Mouse (Mus musculus) embryonic facial prominence, embryonic 12.5 days (tissue): ENCODE measurements around the gene Ap3d1. TPM values are rescaled to one million over a fixed set of nuclear protein-coding genes. Genes with fewer than 3 reads are reported as not detected.
A peak's percentile ranks its signal among the peaks of the same experiment; 100 is the strongest.

Source experiments
- ATAC-seq: fragments of 200-750 bp; cut with Nextera tagmentation; 2 replicates; pipeline ENCODE4 v1.8.0; 2017; ENCODE audit not compliant: insufficient number of reproducible peaks, insufficient read depth, low FRiP score, low TSS enrichment
- H3K27ac ChIP-seq: fragments of 300-500 bp; sonication (generic); 2 replicates; pipeline ENCODE4 v1.5.1; 2016; ENCODE audit warnings: mild to moderate bottlenecking
- H3K27me3 ChIP-seq: fragments of 300-500 bp; sonication (generic); 2 replicates; pipeline ENCODE4 v1.6.1; 2016; ENCODE audit warnings: mild to moderate bottlenecking, moderate library complexity
- H3K36me3 ChIP-seq: fragments of 300-500 bp; sonication (generic); 2 replicates; pipeline ENCODE4 v1.6.1; 2016; ENCODE audit warnings: mild to moderate bottlenecking
- H3K4me1 ChIP-seq: fragments of 300-500 bp; sonication (generic); 2 replicates; pipeline ENCODE4 v1.6.1; 2016
- H3K4me2 ChIP-seq: fragments of 300-500 bp; sonication (generic); replicated peaks from 2 replicates; pipeline ENCODE4 v1.6.1; 2016; ENCODE audit warnings: mild to moderate bottlenecking, moderate library complexity
- H3K4me3 ChIP-seq: fragments of 300-500 bp; sonication (generic); 2 replicates; pipeline ENCODE4 v1.5.1; 2016; ENCODE audit warnings: mild to moderate bottlenecking
- H3K9ac ChIP-seq: fragments of 300-500 bp; sonication (generic); 2 replicates; pipeline ENCODE4 v1.6.1; 2016; ENCODE audit warnings: mild to moderate bottlenecking, moderate library complexity
- H3K9me3 ChIP-seq: fragments of 300-500 bp; sonication (generic); 2 replicates; pipeline ENCODE4 v1.6.1; 2016; ENCODE audit warnings: mild to moderate bottlenecking, moderate library complexity
- WGBS: fragments of 180-500 bp; shearing (Covaris S2); methylation state at CpG from one replicate; pipeline ENCODE4 v1.1.7; 2016; 5-methylcytosine and 5-hydroxymethylcytosine counted together
- polyA plus RNA-seq: library from polyadenylated mRNA; unstranded; fragments of >200 nt; fragmentation: Nextera tagmentation; extraction: Ambion mirVana; gene quantifications from 2 replicates; pipeline ENCODE4 v1.2.1, GENCODE M21; 2016

The Ap3d1 gene
- 84.7 and 85.8 TPM in 2 replicates for polyA plus RNA-seq

GRCm38 (mm10) chr10:80742180-80742978 is at the start of gene Ap3d1:
Ap3d1 (minus strand) TSS chr10:80742264.
- peak within 1 kb of the TSS; percentile 93 for H3K4me3 ChIP-seq
- H3K36me3 ChIP-seq: no peaks in the 10 kb centered on the region; the same call in 1 of the 2 replicates
- H3K9ac ChIP-seq: peak within 1 kb of the TSS; percentile 96
- 1% methylated on average over 25 of the region's 25 CpGs for WGBS
- no peaks in the 10 kb centered on the region for H3K9me3 ChIP-seq
- peak; percentile 98 for ATAC-seq
- H3K4me1 ChIP-seq: peaks cover 19% of the 10 kb centered on the region
- H3K27ac ChIP-seq: peak within 1 kb of the TSS; percentile 79
- no peaks in the 10 kb centered on the region for H3K27me3 ChIP-seq
- peak within 1 kb of the TSS; percentile 98 for H3K4me2 ChIP-seq

- Histone ChIP-seq H3K36me3 (peaks cover 96% of the 10 kb centered on the region), H3K27me3 (no peaks in the 10 kb centered on the region), H3K9ac (no peak overlapping the region), H3K9me3 (no peaks in the 10 kb centered on the region), H3K4me2 (no peak overlapping the region), H3K27ac (no peak overlapping the region), H3K4me1 (peaks cover 4% of the 10 kb centered on the region), H3K4me3 (no peak overlapping the region)
- no peak for ATAC-seq
- 81% methylated on average over 33 of the region's 33 CpGs for WGBS
Measured at GRCm38 (mm10) chr10:80791476-80792174, 49.6 kb upstream of the Ap3d1 start.

- WGBS: 83% methylated on average over 19 of the region's 19 CpGs
- Histone ChIP-seq H3K9me3 (no peaks in the 10 kb centered on the region), H3K4me1 (no peaks in the 10 kb centered on the region), H3K9ac (no peak overlapping the region), H3K36me3 (peaks cover 96% of the 10 kb centered on the region), H3K4me2 (no peak overlapping the region), H3K27me3 (no peaks in the 10 kb centered on the region), H3K4me3 (no peak overlapping the region), H3K27ac (no peak overlapping the region)
- no peak for ATAC-seq
Measured at GRCm38 (mm10) chr10:80790761-80791404, 48.8 kb upstream of the Ap3d1 start.

GRCm38 (mm10) chr10:80787517-80787916 is 45.5 kb upstream of the Ap3d1 start:
- Histone ChIP-seq H3K4me3 (no peak overlapping the region), H3K9me3 (no peaks in the 10 kb centered on the region), H3K27me3 (no peaks in the 10 kb centered on the region), H3K4me1 (no peaks in the 10 kb centered on the region), H3K36me3 (peaks cover 98% of the 10 kb centered on the region), H3K4me2 (no peak overlapping the region), H3K9ac (no peak overlapping the region), H3K27ac (no peak overlapping the region)
- no peak for ATAC-seq
- 78% methylated on average over 2 of the region's 2 CpGs for WGBS

GRCm38 (mm10) chr10:80785963-80786362 is 43.9 kb upstream of the Ap3d1 start:
- H3K4me1 ChIP-seq: no peaks in the 10 kb centered on the region
- peaks cover 96% of the 10 kb centered on the region for H3K36me3 ChIP-seq

GRCm38 (mm10) chr10:80784871-80785270 is 42.8 kb upstream of the Ap3d1 start:
- Histone ChIP-seq H3K4me2 (no peak overlapping the region), H3K4me3 (no peak overlapping the region), H3K27me3 (no peaks in the 10 kb centered on the region), H3K9me3 (no peaks in the 10 kb centered on the region), H3K36me3 (peaks cover 94% of the 10 kb centered on the region), H3K4me1 (no peaks in the 10 kb centered on the region), H3K9ac (no peak overlapping the region), H3K27ac (no peak overlapping the region)
- WGBS: 89% methylated on average over 12 of the region's 12 CpGs
- ATAC-seq: no peak

More at GRCm38 (mm10) chr10:80785963-80786362, 43.9 kb upstream of the Ap3d1 start:
- Histone ChIP-seq H3K27ac (no peak overlapping the region), H3K4me2 (no peak overlapping the region), H3K9ac (no peak overlapping the region), H3K27me3 (no peaks in the 10 kb centered on the region), H3K9me3 (no peaks in the 10 kb centered on the region), H3K4me3 (no peak overlapping the region)
- no peak for ATAC-seq
- WGBS: 97% methylated on average over 11 of the region's 11 CpGs

GRCm38 (mm10) chr10:80784302-80784701 is 42.2 kb upstream of the Ap3d1 start:
- peaks cover 96% of the 10 kb centered on the region for H3K36me3 ChIP-seq

GRCm38 (mm10) chr10:80779565-80779964 is 37.5 kb upstream of the Ap3d1 start:
- Histone ChIP-seq H3K4me2 (no peak overlapping the region), H3K9me3 (no peaks in the 10 kb centered on the region), H3K4me1 (no peaks in the 10 kb centered on the region), H3K9ac (no peak overlapping the region), H3K27ac (no peak overlapping the region), H3K36me3 (peaks cover 96% of the 10 kb centered on the region), H3K27me3 (no peaks in the 10 kb centered on the region), H3K4me3 (no peak overlapping the region)
- ATAC-seq: no peak

More at GRCm38 (mm10) chr10:80784302-80784701, 42.2 kb upstream of the Ap3d1 start:
- no peak overlapping the region for H3K4me3 ChIP-seq
- H3K27ac ChIP-seq: no peak overlapping the region
- ATAC-seq: no peak
- no peaks in the 10 kb centered on the region for H3K4me1 ChIP-seq
- no peaks in the 10 kb centered on the region for H3K27me3 ChIP-seq
- H3K4me2 ChIP-seq: no peak overlapping the region
- WGBS: 92% methylated on average over 2 of the region's 2 CpGs
- no peaks in the 10 kb centered on the region for H3K9me3 ChIP-seq
- no peak overlapping the region for H3K9ac ChIP-seq

- WGBS: 94% methylated on average over 5 of the region's 5 CpGs
Measured at GRCm38 (mm10) chr10:80777123-80777522, 35.1 kb upstream of the Ap3d1 start.

GRCm38 (mm10) chr10:80776358-80776869 is 34.4 kb upstream of the Ap3d1 start:
- Histone ChIP-seq H3K27ac (no peak overlapping the region), H3K27me3 (no peaks in the 10 kb centered on the region), H3K36me3 (peaks cover 98% of the 10 kb centered on the region), H3K4me3 (no peak overlapping the region), H3K4me2 (no peak overlapping the region), H3K4me1 (peaks cover 6% of the 10 kb centered on the region; the same call in 1 of the 2 replicates), H3K9me3 (no peaks in the 10 kb centered on the region), H3K9ac (no peak overlapping the region)
- 88% methylated on average over 6 of the region's 6 CpGs for WGBS
- ATAC-seq: 0 out of 2 replicates have a peak, but pooled peaks have one; percentile 10

More at GRCm38 (mm10) chr10:80777123-80777522, 35.1 kb upstream of the Ap3d1 start:
- H3K27me3 ChIP-seq: no peaks in the 10 kb centered on the region
- no peaks in the 10 kb centered on the region for H3K9me3 ChIP-seq
- H3K4me3 ChIP-seq: no peak overlapping the region
- H3K4me1 ChIP-seq: peaks cover 6% of the 10 kb centered on the region; the same call in 1 of the 2 replicates
- no peak overlapping the region for H3K9ac ChIP-seq
- no peak for ATAC-seq
- peaks cover 96% of the 10 kb centered on the region for H3K36me3 ChIP-seq
- no peak overlapping the region for H3K4me2 ChIP-seq
- no peak overlapping the region for H3K27ac ChIP-seq

GRCm38 (mm10) chr10:80775731-80776130 is 33.7 kb upstream of the Ap3d1 start:
- peaks cover 98% of the 10 kb centered on the region for H3K36me3 ChIP-seq
- H3K4me3 ChIP-seq: no peak overlapping the region
- no peaks in the 10 kb centered on the region for H3K27me3 ChIP-seq
- peaks cover 6% of the 10 kb centered on the region; the same call in 1 of the 2 replicates for H3K4me1 ChIP-seq
- no peak for ATAC-seq
- WGBS: 90% methylated on average over 4 of the region's 4 CpGs
- no peak overlapping the region for H3K27ac ChIP-seq
- H3K4me2 ChIP-seq: no peak overlapping the region
- H3K9me3 ChIP-seq: no peaks in the 10 kb centered on the region
- H3K9ac ChIP-seq: no peak overlapping the region
